Mouse (Mus musculus): Measurements from ENCODE around the gene Iqcd. TPM values are rescaled to one million over a fixed set of nuclear protein-coding genes. Genes with fewer than 3 reads are reported as not detected.
A peak's percentile ranks its signal among the peaks of the same experiment; 100 is the strongest.

Gene Iqcd
- total and polyA plus RNA-seq, 2 experiments, result 0.09 to 0.22 TPM

- 25% methylated on average over 15 of the region's 15 CpGs for WGBS
- no peaks in the 10 kb centered on the region for H3K36me3 ChIP-seq (ENCODE audit: control insufficient read depth, insufficient read depth, low read length)
- peaks cover 53% of the 10 kb centered on the region for H3K4me1 ChIP-seq (ENCODE audit: control insufficient read depth, insufficient read depth, low read length)
- DNase-seq (ENCODE audit: extremely low read depth, low read depth, low spot score), result peak; percentile 97
- H3K9ac ChIP-seq (ENCODE audit: low read depth, low read length), result peak overlapping the region; percentile 35; the same call in 1 of the 2 replicates
- TF ChIP-seq CTCF (IDR thresholded peaks at IDR 0.05; ENCODE audit: low read depth, low read length), result no peak
- TF ChIP-seq POLR2A (IDR thresholded peaks at IDR 0.05; ENCODE audit: extremely low read depth, insufficient read depth, low read length), result no peak
- no peaks in the 10 kb centered on the region for H3K27me3 ChIP-seq (ENCODE audit: control insufficient read depth, insufficient read depth, low read length)
- H3K4me3 ChIP-seq (ENCODE audit: insufficient read depth, low read depth, low read length), result no peak overlapping the region
- peaks cover 2% of the 10 kb centered on the region; the same call in 1 of the 2 replicates for H3K79me2 ChIP-seq (ENCODE audit: control insufficient read depth, insufficient read depth, low read length)
- peak overlapping the region; percentile 63 for H3K27ac ChIP-seq (replicated peaks; ENCODE audit: insufficient read depth, low read depth, low read length)
Measured at GRCm38 (mm10) chr5:120565171-120565905, 23.5 kb upstream of the Iqcd start.

- WGBS, result 15% methylated on average over 5 of the region's 5 CpGs
- Histone ChIP-seq H3K9ac (ENCODE audit: low read depth, low read length) (peak overlapping the region; percentile 38), H3K4me3 (ENCODE audit: insufficient read depth, low read depth, low read length) (no peak overlapping the region), H3K27ac (replicated peaks; ENCODE audit: insufficient read depth, low read depth, low read length) (peak overlapping the region; percentile 63), H3K36me3 (ENCODE audit: control insufficient read depth, insufficient read depth, low read length) (no peaks in the 10 kb centered on the region), H3K79me2 (ENCODE audit: control insufficient read depth, insufficient read depth, low read length) (peaks cover 8% of the 10 kb centered on the region; the same call in 1 of the 2 replicates), H3K27me3 (ENCODE audit: control insufficient read depth, insufficient read depth, low read length) (no peaks in the 10 kb centered on the region), H3K4me1 (ENCODE audit: control insufficient read depth, insufficient read depth, low read length) (peaks cover 53% of the 10 kb centered on the region)
- TF ChIP-seq POLR2A (IDR thresholded peaks at IDR 0.05; ENCODE audit: extremely low read depth, insufficient read depth, low read length) (no peak), CTCF (IDR thresholded peaks at IDR 0.05; ENCODE audit: low read depth, low read length) (no peak)
- peak; percentile 44 for DNase-seq (ENCODE audit: extremely low read depth, low read depth, low spot score)
Measured at GRCm38 (mm10) chr5:120566101-120566500, 22.7 kb upstream of the Iqcd start.

DNA sequence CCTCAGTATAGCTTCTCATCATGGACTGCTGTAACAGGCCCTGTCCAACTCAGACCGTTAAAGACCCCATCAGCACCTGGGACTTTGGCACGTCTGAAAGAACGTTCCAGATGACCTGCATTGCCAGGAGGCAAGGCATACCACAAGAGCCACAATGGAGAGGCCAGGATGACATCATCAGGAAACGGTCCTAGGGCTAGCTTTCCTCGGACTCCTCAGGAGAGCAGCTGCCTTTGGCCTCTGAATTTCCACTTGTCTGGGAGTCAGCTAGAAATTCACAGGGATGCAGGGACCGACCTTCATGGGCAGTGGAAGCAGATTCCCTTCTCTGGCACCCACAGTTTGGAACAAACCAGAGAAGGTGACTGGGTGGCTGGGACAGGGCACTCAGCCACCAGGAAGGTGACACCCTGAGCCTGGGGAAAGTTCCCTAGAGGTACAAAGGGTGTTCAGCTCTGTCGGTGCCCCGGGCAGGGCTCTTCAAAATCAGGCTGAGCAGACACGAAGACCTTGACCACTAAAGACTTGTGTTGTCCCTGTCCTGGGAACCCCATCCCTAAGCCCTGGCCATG lies 22.0 kb upstream of the Iqcd start:
- peak overlapping the region; percentile 38; the same call in 1 of the 2 replicates for H3K9ac ChIP-seq (ENCODE audit: low read depth, low read length)
- WGBS, result 15% methylated on average over 9 of the region's 9 CpGs
- H3K36me3 ChIP-seq (ENCODE audit: control insufficient read depth, insufficient read depth, low read length), result no peaks in the 10 kb centered on the region
- H3K27ac ChIP-seq (replicated peaks; ENCODE audit: insufficient read depth, low read depth, low read length), result peak overlapping the region; percentile 63
- peaks cover 58% of the 10 kb centered on the region for H3K4me1 ChIP-seq (ENCODE audit: control insufficient read depth, insufficient read depth, low read length)
- TF ChIP-seq CTCF (IDR thresholded peaks at IDR 0.05; ENCODE audit: low read depth, low read length) (no peak), POLR2A (IDR thresholded peaks at IDR 0.05; ENCODE audit: extremely low read depth, insufficient read depth, low read length) (no peak)
- peaks cover 8% of the 10 kb centered on the region; the same call in 1 of the 2 replicates for H3K79me2 ChIP-seq (ENCODE audit: control insufficient read depth, insufficient read depth, low read length)
- DNase-seq (ENCODE audit: extremely low read depth, low read depth, low spot score), result peak; percentile 88
- H3K4me3 ChIP-seq (ENCODE audit: insufficient read depth, low read depth, low read length), result no peak overlapping the region
- H3K27me3 ChIP-seq (ENCODE audit: control insufficient read depth, insufficient read depth, low read length), result no peaks in the 10 kb centered on the region

DNA sequence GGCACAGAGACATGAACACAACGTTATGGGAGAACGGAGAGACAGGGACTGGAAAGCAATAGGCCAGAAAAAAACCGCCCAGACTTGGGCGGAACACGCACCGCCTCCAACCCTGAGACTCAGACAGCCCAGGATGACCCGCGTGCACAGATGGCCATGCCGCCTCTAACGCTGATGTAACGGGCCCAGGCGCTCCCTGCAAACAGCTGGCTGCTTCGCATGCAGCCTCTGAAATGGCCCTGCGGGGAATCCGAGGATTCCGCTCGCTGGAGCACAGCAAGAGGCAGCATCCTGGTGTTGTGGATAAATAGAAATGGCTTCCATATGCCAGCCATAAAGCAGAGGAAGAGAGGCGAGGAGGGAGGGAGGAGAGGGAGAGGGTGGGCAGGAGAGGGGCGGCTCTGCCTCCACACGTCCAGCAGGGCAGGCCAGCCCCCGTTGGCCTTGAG lies 21.5 kb upstream of the Iqcd start:
- 15% methylated on average over 21 of the region's 21 CpGs for WGBS
- peaks cover 59% of the 10 kb centered on the region for H3K4me1 ChIP-seq (ENCODE audit: control insufficient read depth, insufficient read depth, low read length)
- no peak for DNase-seq (ENCODE audit: extremely low read depth, low read depth, low spot score)
- H3K9ac ChIP-seq (ENCODE audit: low read depth, low read length), result peak overlapping the region; percentile 35
- peak overlapping the region; percentile 63 for H3K27ac ChIP-seq (replicated peaks; ENCODE audit: insufficient read depth, low read depth, low read length)
- TF ChIP-seq CTCF (IDR thresholded peaks at IDR 0.05; ENCODE audit: low read depth, low read length), result no peak
- no peak for TF ChIP-seq POLR2A (IDR thresholded peaks at IDR 0.05; ENCODE audit: extremely low read depth, insufficient read depth, low read length)
- H3K79me2 ChIP-seq (ENCODE audit: control insufficient read depth, insufficient read depth, low read length), result peaks cover 8% of the 10 kb centered on the region; the same call in 1 of the 2 replicates
- H3K4me3 ChIP-seq (ENCODE audit: insufficient read depth, low read depth, low read length), result no peak overlapping the region
- H3K27me3 ChIP-seq (ENCODE audit: control insufficient read depth, insufficient read depth, low read length), result no peaks in the 10 kb centered on the region
- no peaks in the 10 kb centered on the region for H3K36me3 ChIP-seq (ENCODE audit: control insufficient read depth, insufficient read depth, low read length)

DNA sequence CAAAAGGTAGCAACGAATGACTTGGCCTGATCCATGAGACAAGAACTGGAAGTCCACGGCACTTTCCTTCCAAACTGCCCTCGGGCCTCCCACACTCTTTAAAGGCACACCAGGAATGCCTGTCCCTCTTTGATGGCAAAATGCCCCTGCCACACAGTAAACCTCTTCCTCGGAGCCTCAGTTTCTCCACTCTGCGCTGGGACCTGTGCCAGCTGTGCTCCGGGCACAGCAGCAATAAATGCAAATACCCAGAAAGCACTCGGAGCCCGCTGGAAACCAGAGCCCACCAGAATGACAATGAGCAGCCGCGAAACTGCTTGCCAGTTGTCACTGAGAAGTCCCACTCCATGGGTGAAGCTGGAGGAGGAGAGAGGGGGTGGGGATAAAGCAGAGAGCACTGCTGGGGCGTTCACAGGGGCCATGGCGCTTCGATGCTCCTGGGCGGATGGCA lies 21.0 kb upstream of the Iqcd start:
- Histone ChIP-seq H3K79me2 (ENCODE audit: control insufficient read depth, insufficient read depth, low read length) (peaks cover 8% of the 10 kb centered on the region; the same call in 1 of the 2 replicates), H3K4me1 (ENCODE audit: control insufficient read depth, insufficient read depth, low read length) (peaks cover 57% of the 10 kb centered on the region)

More for the DNA sequence above, 21.0 kb upstream of the Iqcd start:
- no peak for DNase-seq (ENCODE audit: extremely low read depth, low read depth, low spot score)
- Histone ChIP-seq H3K27ac (replicated peaks; ENCODE audit: insufficient read depth, low read depth, low read length) (peak overlapping the region; percentile 63), H3K4me3 (ENCODE audit: insufficient read depth, low read depth, low read length) (no peak overlapping the region), H3K36me3 (ENCODE audit: control insufficient read depth, insufficient read depth, low read length) (no peaks in the 10 kb centered on the region), H3K9ac (ENCODE audit: low read depth, low read length) (peak overlapping the region; percentile 35), H3K27me3 (ENCODE audit: control insufficient read depth, insufficient read depth, low read length) (no peaks in the 10 kb centered on the region)
- no peak for TF ChIP-seq CTCF (IDR thresholded peaks at IDR 0.05; ENCODE audit: low read depth, low read length)
- no peak for TF ChIP-seq POLR2A (IDR thresholded peaks at IDR 0.05; ENCODE audit: extremely low read depth, insufficient read depth, low read length)
- WGBS, result 63% methylated on average over 14 of the region's 14 CpGs
